Mouse (Mus musculus): Measurements from ENCODE around the gene Tmem33. TPM values are rescaled to one million over a fixed set of nuclear protein-coding genes. Genes with fewer than 3 reads are reported as not detected.

Tmem33 gene
- 10 to 100 TPM; 18.2 to 24.5 TPM for total RNA-seq (2021)
- long read RNA-seq, experiment 1, full-length matches to known transcripts: 30 of 35 reads
- long read RNA-seq, experiment 1, partial matches to known transcripts: 2 of 35 reads
- long read RNA-seq, experiment 1, other reads (novel, unspliced or antisense): 3 of 35 reads
- long read RNA-seq, experiment 2, full-length matches to known transcripts: 16 of 25 reads
- long read RNA-seq, experiment 2, partial matches to known transcripts: 5 of 25 reads
- long read RNA-seq, experiment 2, other reads (novel, unspliced or antisense): 4 of 25 reads

DNA sequence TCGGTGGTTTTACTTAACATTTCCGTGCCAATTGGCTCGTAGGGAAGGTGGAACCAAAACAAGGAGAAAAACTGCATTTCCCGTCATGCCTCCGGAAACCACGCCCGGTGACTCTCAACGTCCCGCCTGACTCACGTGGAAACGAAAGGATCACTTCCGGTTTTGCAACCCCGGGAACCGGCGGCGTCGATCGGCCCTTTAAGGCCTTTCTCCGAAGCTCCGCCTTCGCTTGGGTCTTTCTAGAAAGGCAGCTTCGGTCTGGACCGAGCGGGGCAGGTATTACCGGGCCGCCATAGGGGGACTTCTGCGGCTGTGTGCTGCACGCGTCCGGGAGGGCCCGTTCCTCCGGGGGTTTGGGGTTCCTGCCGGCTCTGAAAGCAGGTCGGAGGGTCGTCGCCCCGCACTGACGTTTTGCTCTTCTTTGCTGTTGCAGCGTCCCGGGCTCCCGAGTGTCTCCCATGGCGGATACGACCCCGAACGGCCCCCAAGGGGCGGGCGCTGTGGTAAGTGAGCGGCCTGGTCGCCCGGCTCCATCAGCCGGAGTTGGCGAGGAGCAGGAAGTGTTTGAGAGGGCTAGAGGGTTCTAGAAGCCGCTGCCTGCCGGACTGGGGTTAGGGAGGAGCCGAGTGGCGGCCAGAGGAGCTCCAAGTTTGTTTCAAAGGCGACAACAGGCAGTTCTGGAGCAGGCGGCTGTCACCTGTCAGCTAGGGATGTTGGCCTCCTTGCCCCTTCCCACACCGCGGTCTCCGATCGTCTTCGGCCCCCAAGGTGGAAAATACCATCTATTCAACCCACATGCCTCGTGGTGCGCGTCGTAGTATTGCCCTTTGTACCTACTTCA is at the start of gene Tmem33:
TSS of gene Tmem33 (plus strand) at position 35 of the 841 bp plus-strand sequence.
- DNase-seq (ENCODE audit: low spot score): peak; percentile 97

DNA sequence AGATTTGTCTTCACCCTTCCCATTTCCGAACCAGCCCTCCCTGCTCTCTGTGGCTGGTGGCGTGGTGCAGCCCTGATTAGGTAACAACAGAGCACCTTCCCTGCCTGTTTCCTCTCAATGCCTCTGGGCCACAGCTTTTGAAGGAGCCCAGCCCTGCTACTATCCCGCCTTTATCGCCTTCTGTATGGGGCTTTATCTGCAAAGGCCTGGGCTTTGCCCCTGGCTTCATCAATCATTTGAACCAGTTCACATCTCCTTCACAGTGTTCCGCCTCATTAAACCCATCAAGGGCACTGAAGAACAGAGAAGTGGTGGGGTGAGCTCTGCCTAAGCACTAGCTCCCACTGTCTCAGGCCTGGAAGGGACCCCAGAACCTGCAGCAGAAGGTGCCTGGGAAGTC is 47.2 kb upstream of the Tmem33 start:
- no peak for DNase-seq (ENCODE audit: low spot score)

DNA sequence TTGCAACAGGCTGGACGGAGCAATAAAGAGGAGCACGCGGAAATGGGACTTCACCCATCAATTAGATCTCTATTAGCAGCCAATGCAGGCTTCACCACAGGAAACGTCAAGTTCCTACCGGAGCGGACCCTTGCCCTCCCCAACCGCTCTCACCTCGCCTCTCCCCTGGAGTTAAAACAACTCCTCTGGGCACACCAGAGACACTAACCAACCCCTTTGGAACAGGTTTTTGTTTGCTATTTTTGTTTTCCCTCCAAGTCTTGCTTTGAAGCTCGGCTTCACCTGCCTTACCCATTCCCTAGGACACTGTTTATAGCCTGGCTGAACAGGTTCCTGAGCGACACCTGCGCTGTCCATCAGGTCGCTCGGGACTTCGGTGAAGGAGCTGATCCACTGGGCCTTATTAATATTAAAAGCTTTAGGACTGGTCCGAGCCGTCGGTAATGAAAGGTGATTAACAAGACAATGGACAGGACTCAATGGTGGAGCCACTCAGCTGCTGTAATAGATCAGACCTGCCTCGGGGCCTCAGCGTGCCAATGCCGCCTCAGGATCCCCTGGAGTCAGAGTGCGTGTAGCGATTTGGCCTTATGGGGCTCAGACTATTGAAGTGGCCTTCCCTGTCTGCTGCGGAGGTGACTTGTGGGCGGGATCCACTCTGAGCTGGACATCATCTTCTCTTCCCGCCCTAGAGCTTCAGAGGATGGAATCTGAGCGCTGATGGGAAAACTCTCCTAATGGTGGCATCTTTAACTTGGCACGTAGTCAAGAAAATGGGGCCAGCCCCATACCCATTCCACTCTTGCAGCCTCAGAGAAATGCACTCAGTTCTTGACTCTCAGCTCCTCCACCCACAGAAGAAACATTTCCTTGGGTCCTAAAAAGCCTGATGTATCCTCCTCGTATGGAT is 45.0 kb upstream of the Tmem33 start:
- DNase-seq (ENCODE audit: low spot score): no peak

DNA sequence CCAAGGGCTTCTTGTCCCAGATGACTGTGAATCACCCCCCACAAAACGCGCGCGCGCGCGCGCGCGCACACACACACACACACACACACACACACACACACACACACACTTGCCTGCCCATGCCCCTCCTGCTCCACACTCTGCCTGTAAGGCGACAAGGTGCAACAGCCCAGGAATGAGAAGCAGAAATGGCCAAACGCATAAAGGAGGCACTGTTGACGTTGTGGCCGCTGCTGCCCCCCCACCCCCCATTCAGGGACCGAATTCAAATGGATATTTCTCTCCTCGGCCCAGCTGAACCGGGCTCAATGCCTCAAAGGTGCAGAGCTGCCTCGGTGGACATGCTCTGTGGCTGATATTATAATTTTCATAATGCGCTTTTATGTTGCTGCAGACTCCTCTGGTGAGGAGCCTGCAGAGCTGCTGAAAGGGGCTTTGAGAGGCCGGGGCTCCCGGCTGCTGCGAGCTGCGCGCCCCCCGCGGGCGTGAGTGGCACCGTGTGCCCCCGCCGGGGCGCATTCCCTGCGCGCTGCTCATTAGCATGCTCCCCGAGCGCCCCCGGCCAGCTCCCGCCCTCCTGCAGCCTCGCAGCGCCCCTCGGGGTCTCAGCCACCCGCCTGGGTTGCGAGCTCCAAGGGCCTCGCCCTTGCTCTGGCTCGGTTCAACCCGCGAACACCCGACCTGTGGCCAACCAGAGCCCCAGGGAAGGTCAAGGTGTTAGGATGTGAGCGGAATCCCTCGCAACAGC is 44.2 kb upstream of the Tmem33 start:
- no peak for DNase-seq (ENCODE audit: low spot score)

DNA sequence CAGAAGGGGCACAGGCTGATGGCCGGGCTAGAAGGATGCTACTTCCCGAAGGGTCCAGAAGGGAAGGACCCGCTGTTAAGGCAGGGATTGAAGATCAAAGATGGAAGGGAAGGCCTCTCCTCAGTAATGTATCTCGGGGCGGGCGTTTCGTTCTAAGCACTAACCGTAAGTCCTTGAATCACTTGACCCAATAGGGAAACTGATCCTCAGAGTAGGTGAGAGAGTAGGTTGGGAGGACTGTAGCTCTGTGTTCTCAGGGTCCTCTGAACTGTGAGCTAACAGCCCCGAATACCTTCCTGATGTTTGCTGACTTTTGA is 43.6 kb upstream of the Tmem33 start:
- no peak for DNase-seq (ENCODE audit: low spot score)

DNA sequence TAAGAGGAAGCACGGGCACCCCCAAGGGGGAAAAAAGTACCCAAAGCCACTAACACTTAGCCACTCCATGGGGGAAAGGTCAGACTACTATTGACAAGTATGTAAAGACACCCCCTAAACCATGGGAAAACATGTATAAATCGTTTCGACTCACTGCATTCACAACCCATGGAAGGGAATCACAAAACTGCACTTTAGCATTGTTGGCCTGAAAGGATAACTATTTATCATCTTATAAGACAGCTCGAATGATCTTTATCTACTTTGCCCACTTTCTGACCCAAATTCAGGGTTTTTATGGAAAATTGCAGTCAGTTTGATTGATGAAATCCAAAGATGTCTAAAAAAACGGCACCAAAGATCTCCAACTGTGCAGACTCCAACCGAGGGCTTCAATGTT is 38.5 kb upstream of the Tmem33 start:
- no peak for DNase-seq (ENCODE audit: low spot score)

DNA sequence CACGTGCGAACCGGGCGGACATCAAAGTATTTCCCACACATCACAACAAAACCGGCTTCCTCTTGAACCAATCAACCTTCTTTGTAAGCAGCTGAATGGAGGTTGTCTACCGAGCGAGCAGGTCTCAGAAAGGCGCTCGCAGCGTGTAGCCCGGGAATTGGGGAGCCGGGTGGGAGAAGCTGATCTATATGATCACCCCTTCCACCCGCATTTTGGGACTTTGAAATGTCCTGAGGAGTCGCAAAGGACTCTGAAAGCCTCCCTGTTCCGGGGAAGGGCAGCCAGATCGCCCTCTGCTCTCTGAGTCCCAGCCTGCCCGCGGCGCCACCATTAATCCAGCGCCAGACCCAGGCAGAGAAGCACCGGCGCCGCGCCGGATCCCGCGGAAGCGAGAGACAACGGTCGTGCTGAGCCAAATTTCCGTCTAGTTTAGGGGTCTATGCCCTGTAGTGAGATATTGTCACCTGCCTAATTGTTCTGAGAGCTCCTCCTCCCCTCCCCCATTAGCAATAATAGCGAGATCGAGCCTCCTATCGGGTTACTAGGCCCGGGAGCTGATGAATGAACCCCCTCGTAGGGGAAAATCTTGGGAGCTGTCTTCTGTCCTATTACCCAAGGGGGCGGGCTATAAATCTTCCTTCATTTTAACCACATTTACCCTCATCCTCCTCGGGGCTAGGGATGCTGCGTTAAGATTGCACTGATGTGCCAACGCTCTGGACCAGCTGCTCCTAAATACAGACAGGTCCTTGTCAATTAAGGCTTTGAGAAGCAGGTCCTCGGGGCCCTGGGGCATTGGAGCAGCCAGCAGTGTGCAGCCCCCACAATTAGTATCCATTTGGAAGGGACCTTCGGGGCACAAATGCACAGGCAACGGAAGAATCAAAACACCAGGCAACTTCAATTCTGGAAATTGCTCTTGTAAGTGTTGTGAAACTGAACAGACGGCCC is 37.6 kb upstream of the Tmem33 start:
- DNase-seq (ENCODE audit: low spot score): no peak

DNA sequence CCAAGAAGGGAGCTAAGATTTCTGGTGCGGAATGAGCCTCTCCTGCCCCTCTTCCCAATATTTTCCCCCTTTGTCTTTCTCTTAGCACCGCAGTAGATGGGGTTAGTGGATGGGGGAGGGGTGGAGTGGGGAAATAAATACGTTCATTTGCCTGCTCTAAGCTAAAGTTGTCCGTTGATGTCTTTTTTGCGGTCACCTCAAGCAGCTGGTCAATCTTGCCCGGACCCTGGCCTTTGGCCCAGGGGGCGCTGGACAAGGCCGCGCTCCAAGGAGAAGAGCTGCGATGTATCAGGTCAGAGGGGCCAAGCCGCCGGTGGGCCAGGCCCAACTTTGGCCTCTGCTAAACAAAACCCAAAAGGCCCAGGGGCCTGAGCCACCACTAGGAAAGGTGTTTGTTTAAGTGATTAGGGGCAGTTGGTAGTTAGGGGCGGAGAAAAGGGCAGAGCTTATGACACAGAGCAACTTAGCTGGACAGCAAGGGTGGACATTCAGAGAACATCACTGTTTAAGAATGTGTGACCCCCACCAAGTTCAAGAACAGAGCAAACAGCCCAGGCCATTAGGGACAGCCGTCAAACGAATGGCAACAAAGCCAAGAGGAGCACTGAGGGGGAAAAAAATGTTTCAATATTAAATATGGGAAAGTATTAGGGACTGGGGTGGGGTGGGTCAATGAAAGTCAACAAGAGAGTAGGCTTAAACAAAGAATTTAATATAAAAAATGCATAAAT is 36.8 kb upstream of the Tmem33 start:
- DNase-seq (ENCODE audit: low spot score): no peak

DNA sequence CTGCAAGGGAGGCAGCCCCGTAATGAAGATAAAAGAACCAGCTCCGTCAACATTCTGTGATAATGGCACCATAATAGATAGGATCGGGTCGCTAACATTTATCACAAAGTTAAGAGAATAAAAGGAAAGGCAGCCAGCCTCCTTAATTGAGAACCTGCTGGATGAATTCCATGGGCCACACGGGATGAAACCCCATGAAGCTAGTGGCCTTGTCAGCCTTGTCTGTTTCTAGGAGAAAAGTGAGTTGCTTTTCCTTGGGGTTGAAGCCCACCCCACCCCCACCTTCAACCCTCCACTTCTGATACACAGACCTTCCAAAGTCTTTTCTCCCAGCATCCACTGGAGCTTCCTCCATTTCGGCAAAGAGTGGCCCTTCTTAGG is 36.3 kb upstream of the Tmem33 start:
- DNase-seq (ENCODE audit: low spot score): no peak

DNA sequence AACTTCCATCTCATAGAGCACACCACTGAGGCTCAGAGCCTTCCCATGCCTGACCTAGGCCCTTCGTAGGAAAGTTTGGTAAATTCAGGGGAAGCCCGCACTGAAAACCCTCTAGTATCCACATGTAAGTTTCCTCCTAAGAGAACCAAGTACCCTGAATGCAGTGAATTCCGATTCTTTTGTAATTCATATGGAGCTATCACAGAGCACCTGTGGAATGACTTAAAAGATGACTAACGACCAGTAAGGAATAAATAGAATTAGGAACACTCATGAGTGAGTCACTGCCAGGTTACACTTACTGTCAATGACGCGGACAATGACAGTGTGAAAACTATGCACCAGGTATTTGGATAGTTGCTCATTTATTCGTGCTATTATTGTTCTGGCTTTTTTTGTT is 34.6 kb upstream of the Tmem33 start:
- no peak for DNase-seq (ENCODE audit: low spot score)

DNA sequence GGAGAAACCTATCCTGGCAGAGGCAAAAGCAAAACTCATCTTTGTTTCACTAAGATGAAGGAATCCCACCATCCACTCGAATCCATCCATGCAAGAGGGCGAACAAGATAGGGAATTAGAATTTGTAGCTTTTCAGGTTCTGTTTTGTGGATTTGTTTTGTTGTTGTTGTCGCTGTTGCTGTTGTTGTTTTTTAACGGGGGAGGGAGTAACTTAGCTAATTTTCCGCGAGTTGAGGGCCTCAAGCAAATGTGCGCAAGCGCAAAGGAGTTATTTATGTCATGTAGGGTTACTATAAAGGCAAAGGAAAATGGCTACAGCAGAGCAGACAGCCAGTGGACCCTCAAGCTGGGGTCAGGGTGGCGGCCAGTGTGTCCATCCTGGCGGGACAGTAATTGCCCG is 33.1 kb upstream of the Tmem33 start:
- DNase-seq (ENCODE audit: low spot score): no peak

DNA sequence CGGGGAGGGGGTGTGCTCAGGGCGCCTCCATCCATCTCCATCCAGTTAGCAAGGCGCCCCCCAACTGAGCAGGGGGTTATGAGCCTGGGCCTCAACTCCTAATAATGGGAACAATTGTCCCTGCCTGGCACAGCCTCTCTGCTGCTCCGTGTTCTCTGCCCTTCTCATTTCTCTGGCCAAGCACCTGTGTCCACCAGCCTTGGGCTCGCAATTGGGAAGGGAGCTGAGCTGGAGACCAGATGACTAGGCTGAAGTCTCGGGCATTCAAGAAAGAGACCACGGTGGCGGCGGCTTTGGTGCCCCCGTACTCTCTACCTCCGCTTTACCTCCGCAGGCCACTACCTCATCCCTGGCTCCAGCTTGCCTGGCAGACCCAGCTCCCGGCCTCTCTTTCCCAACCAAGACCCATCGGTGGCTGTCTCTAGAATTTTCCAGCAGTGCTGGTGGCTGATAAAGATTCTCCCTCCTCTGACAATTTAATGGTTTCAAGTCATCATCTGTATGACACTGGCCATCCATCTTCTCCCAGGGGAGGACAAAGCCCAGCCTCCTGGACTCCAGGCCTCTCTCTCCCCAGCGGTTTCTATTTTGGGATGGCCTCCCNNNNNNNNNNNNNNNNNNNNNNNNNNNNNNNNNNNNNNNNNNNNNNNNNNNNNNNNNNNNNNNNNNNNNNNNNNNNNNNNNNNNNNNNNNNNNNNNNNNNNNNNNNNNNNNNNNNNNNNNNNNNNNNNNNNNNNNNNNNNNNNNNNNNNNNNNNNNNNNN is 32.5 kb upstream of the Tmem33 start:
- no peak for DNase-seq (ENCODE audit: low spot score)

DNA sequence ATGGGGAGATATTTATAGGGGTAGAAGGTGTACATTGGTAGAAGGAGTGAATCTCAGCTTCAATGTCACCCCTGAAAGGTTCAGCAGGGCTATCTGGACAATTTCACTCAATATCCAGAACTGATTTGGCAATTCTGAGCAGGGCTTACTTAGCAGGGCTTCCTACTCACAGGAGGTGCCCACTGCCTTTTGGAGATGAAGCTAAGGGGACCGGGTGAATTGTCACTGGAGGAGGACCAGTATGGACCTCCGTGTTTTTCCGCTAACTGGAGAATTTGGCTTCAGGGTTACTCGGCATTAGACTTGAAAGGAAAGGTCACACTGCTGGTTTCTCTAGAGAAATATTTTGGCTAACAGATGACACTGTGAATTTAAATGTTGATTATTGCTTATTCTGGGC is 25.7 kb upstream of the Tmem33 start:
- DNase-seq (ENCODE audit: low spot score): no peak

DNA sequence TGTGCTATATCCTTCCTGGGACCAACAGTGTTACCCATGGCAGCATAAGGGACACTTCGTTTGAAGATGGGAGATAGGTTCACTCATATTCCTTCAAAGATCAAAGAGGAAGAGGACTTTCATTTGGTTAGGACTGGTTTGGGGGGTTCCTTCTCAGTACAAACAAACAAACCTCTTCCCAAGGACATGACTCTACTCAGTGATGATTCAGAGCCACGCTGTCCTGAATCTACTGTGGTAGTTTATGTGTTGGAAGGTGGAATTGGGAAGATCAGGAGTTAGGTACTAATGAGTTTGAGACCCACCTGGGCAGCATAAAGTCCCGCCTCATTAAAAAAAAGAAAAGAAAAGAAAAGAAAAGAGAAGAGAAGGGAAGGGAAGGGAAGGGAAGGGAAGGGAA is 24.9 kb upstream of the Tmem33 start:
- DNase-seq (ENCODE audit: low spot score): no peak

DNA sequence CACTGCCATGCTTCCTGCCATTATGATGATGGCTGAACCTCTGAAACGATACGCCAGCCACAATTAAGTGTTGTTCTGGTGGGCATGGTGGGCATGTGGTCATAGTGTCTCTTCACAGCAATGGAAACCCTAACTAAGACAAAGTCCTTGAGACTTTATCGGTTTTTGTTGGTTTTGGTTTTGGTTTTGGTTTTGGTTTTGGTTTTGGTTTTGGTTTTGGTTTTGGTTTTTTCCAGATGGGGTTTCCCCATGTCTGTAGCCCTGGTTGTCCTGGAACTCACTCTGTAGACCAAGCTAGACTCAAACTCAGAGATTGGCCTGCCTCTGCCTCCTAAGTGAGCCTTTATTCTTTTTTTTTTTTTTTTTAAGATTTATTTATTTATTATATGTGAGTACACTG is 23.8 kb upstream of the Tmem33 start:
- no peak for DNase-seq (ENCODE audit: low spot score)

DNA sequence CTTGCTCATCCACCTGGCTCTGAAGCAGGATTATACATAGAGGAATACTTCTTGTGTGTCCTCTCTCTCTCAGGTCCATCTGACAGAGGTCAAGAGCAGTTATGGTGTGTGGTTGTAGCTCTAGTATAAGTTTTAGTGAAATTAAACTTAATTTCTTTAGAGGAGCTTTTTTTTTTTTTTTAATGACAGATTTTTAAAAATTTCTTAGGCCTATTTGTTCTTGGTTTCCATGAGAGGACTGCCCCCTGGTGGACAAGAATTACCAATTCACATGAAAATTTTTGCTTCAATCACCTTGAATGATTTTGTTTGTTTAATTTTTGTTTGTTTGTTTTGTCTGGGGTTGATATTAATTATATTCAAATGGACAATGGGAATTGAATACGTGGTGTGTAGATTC is 22.1 kb upstream of the Tmem33 start:
- no peak for DNase-seq (ENCODE audit: low spot score)

DNA sequence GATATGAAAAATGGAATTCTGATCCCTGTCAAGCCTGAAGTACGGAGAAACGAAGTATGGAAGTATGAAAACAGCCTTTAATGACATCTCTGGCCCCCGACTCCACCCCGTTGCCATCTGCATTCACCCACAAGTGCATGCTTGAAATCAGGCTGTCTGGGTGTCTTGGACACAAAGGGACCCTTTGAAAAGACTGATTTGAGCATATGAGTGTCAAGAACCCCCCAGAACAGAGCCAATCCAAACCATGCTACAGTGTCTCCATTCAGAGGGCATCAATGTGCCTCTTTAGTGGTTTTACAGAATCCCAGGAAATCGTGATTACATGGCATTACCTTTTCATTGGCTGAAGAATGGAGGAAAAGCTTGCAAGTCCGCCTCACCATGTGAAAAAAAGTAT is 18.7 kb upstream of the Tmem33 start:
- DNase-seq (ENCODE audit: low spot score): no peak

DNA sequence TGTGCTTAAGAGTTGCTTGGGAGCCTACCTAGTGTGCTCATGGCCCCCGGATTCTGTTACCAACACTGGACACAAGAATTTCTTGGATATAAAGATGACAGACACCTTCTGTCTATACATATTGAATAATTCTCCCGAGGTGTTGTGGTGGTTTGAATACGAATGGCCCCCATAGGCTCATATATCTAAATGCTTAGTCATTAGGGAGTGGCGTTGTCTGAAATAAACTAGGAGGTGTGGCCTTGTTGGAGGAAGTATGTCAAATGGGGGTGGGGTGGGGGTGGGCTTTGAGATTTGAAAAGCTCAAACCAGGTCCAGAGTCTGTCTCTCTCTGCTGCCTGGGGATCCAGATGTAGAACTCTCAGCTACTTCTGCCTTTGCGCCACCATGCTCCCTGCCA is 17.1 kb upstream of the Tmem33 start:
- DNase-seq (ENCODE audit: low spot score): no peak

DNA sequence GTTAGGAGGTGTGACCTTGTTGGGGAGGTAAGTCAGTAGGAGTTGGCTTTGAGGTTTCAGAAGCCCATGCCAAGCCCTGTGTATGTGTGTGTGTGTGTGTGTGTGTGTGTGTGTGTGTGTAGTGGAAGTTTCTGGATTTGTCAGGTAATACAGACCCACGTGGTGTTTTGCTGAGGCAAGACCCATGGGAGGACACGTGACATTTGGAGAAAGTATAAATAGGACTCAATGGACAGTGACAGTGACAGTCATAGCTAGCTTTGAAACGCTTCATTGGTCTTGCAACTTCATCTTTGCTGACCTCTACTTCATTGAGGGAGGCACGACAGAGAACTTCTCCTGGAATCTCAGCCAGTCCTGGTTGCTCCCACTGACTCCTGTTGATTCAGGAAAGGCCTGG is 8.1 kb upstream of the Tmem33 start:
- DNase-seq (ENCODE audit: low spot score): no peak

Data from gastrocnemius, adult 18-20 months (tissue).